Mouse (Mus musculus) lung, adult 2 months (tissue): Measurements from ENCODE around the gene Zfp931.

ENCODE experiments used
- CTCF ChIP-seq: fragments of 200-500 bp; IDR thresholded peaks from 2 replicates; pipeline ENCODE4 v1.5.1; 2011; ENCODE audit warnings: mild to moderate bottlenecking, low read length, control low read depth; ENCODE audit not compliant: insufficient read depth
- POLR2A ChIP-seq: fragments of 200-500 bp; IDR thresholded peaks from 2 replicates; pipeline ENCODE4 v1.6.1; 2011; ENCODE audit warnings: low read depth, mild to moderate bottlenecking, control low read depth, low read length, borderline replicate concordance; ENCODE audit errors: extremely low read depth

DNA sequence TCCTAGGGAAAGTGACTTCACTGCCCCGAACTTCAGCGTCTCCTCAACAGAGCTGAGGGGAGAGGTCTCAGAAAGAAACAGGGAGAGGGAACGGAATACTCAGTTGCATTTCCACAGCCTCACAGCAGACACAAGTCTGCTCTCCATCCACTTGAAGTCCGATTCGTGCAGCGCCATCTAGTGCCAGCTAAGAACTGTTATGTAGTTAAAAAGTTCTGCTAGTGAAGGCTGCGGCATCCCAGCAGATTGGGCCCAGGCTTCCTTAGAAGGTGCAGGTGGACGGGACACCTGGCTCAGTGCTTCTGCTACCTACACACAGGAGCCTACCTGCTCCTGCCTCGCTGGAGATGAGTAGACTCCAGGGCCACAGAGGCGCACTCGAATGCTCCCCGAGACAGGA is 39.7 kb upstream of the Zfp931 start:
- TF ChIP-seq POLR2A (no peak), CTCF (peak; percentile 59)
